Mouse (Mus musculus) CH12.LX (cell line): ENCODE measurements around the gene Ccdc57. TPM values are rescaled to one million over a fixed set of nuclear protein-coding genes. Genes with fewer than 3 reads are reported as not detected.

Experiments
- DNase-seq: peaks from one replicate; pipeline ENCODE4 v3.0.0-alpha.2; 2013; ENCODE audit errors: extremely low read depth
- H3K27ac ChIP-seq: 2 replicates; pipeline ENCODE4 v1.5.1; 2012; ENCODE audit warnings: low read depth, mild to moderate bottlenecking, control low read depth, moderate library complexity; ENCODE audit not compliant: insufficient read depth
- H3K27me3 ChIP-seq: replicated peaks from 2 replicates; pipeline ENCODE3; 2012; ENCODE audit warnings: inconsistent platforms
- H3K36me3 ChIP-seq, 2 experiments: replicated peaks in 1 of 2; 2 replicates each; pipeline versions ENCODE3 to v1.6.1; 2012; ENCODE audit warnings: inconsistent platforms in 1 of 2, low read length in 1 of 2, mild to moderate bottlenecking in 1 of 2, mixed read lengths in 1 of 2, moderate library complexity in 1 of 2; ENCODE audit not compliant: control insufficient read depth in 1 of 2, insufficient read depth in 1 of 2
- H3K4me1 ChIP-seq, 2 experiments: 2 replicates each; pipeline ENCODE4 v1.6.1; 2012; ENCODE audit warnings: inconsistent platforms in 1 of 2, moderate library complexity in 1 of 2; ENCODE audit not compliant: insufficient read depth in 2 of 2, control insufficient read depth in 1 of 2
- H3K4me2 ChIP-seq: 2 replicates; pipeline ENCODE4 v1.6.1; 2012; ENCODE audit warnings: low read depth, mild to moderate bottlenecking, control low read depth; ENCODE audit not compliant: poor library complexity, insufficient read depth, severe bottlenecking
- H3K4me3 ChIP-seq, 3 experiments: fragments of 150-350 bp in 1 of 3; sonication (generic) in 1 of 3; replicated peaks in 1 of 3; 2 replicates each; pipeline versions ENCODE3 to v1.5.1; 2011 to 2012; ENCODE audit warnings: low read depth in 2 of 3, low read length in 2 of 3, mild to moderate bottlenecking in 2 of 3, moderate library complexity in 2 of 3, control low read depth in 1 of 3, improper control_type of control experiment in 1 of 3, inconsistent platforms in 1 of 3, mixed read lengths in 1 of 3; ENCODE audit not compliant: poor library complexity in 1 of 3
- H3K79me2 ChIP-seq: replicated peaks from 2 replicates; pipeline ENCODE4 v1.6.1; 2012; ENCODE audit warnings: mild to moderate bottlenecking, moderate library complexity; ENCODE audit not compliant: control insufficient read depth, poor library complexity, insufficient read depth, severe bottlenecking; ENCODE audit errors: extremely low read depth
- H3K9ac ChIP-seq: 2 replicates; pipeline ENCODE4 v1.6.1; 2012; ENCODE audit warnings: low read depth, mild to moderate bottlenecking, control low read depth, moderate library complexity; ENCODE audit not compliant: insufficient read depth
- H3K9me3 ChIP-seq: replicated peaks from 2 replicates; pipeline ENCODE3; 2012; ENCODE audit warnings: low read length, inconsistent platforms, mixed read lengths
- CHD1 ChIP-seq: IDR thresholded peaks from 2 replicates; pipeline ENCODE4 v1.6.1; 2012; ENCODE audit warnings: low read depth, low read length, improper control_type of control experiment, inconsistent platforms
- CHD2 ChIP-seq: IDR thresholded peaks from 2 replicates; pipeline ENCODE4 v1.6.1; 2011; ENCODE audit warnings: low read length, improper control_type of control experiment
- CTCF ChIP-seq, 2 experiments: IDR thresholded peaks in 1 of 2; conservative IDR thresholded peaks in 1 of 2; 2 replicates each; pipeline ENCODE4 v1.5.1; 2011 to 2012; ENCODE audit warnings: low read depth in 2 of 2, low read length in 2 of 2, improper control_type of control experiment in 1 of 2, inconsistent platforms in 1 of 2, mild to moderate bottlenecking in 1 of 2, moderate library complexity in 1 of 2
- E2F4 ChIP-seq: IDR thresholded peaks from 2 replicates; pipeline ENCODE4 v1.6.1; 2011; ENCODE audit warnings: low read depth, low read length, improper control_type of control experiment; ENCODE audit not compliant: insufficient replicate concordance
- ELF1 ChIP-seq: IDR thresholded peaks from 2 replicates; pipeline ENCODE4 v1.6.1; 2014; ENCODE audit warnings: low read depth, mild to moderate bottlenecking, inconsistent platforms, low read length, improper control_type of control experiment
- ETS1 ChIP-seq: conservative IDR thresholded peaks from 2 replicates; pipeline ENCODE4 v1.6.1; 2012; ENCODE audit warnings: low read depth, mild to moderate bottlenecking, inconsistent platforms, low read length, improper control_type of control experiment, moderate library complexity
- HCFC1 ChIP-seq: IDR thresholded peaks from 2 replicates; pipeline ENCODE4 v1.6.1; 2012; ENCODE audit warnings: low read depth, mild to moderate bottlenecking, inconsistent platforms, low read length, improper control_type of control experiment
- IRF4 ChIP-seq: IDR thresholded peaks from 2 replicates; pipeline ENCODE4 v1.6.1; 2014; ENCODE audit warnings: low read depth, mild to moderate bottlenecking, inconsistent platforms, low read length, improper control_type of control experiment
- JUN ChIP-seq: IDR thresholded peaks from 2 replicates; pipeline ENCODE4 v1.6.1; 2011; ENCODE audit warnings: low read depth, mild to moderate bottlenecking, low read length, improper control_type of control experiment, moderate library complexity; ENCODE audit not compliant: insufficient read depth
- MAFK ChIP-seq: IDR thresholded peaks from 2 replicates; pipeline ENCODE4 v1.6.1; 2011; ENCODE audit warnings: low read length, improper control_type of control experiment; ENCODE audit not compliant: insufficient replicate concordance
- MAX ChIP-seq: IDR thresholded peaks from 2 replicates; pipeline ENCODE4 v1.6.1; 2011; ENCODE audit warnings: low read length, improper control_type of control experiment
- MEF2A ChIP-seq: IDR thresholded peaks from 2 replicates; pipeline ENCODE4 v1.6.1; 2014; ENCODE audit warnings: low read depth, mild to moderate bottlenecking, inconsistent platforms, low read length, improper control_type of control experiment, borderline replicate concordance
- NRF1 ChIP-seq: IDR thresholded peaks from 2 replicates; pipeline ENCODE4 v1.6.1; 2014; ENCODE audit warnings: low read depth, mild to moderate bottlenecking, inconsistent platforms, low read length, improper control_type of control experiment, moderate library complexity
- POLR2A ChIP-seq: IDR thresholded peaks from 2 replicates; pipeline ENCODE4 v1.6.1; 2011; ENCODE audit warnings: low read depth, mild to moderate bottlenecking, improper control_type of control experiment, low read length
- RAD21 ChIP-seq: IDR thresholded peaks from 2 replicates; pipeline ENCODE4 v1.6.1; 2011; ENCODE audit warnings: low read depth, mild to moderate bottlenecking, low read length, improper control_type of control experiment, moderate library complexity
- SIN3A ChIP-seq: IDR thresholded peaks from 2 replicates; pipeline ENCODE4 v1.6.1; 2012; ENCODE audit warnings: low read length, improper control_type of control experiment, inconsistent platforms
- TBP ChIP-seq: conservative IDR thresholded peaks from 2 replicates; pipeline ENCODE4 v1.6.1; 2011; ENCODE audit warnings: low read depth, low read length, improper control_type of control experiment
- UBTF ChIP-seq: IDR thresholded peaks from 2 replicates; pipeline ENCODE4 v1.6.1; 2012; ENCODE audit warnings: low read depth, mild to moderate bottlenecking, inconsistent platforms, low read length, improper control_type of control experiment, moderate library complexity
- USF2 ChIP-seq: conservative IDR thresholded peaks from 2 replicates; pipeline ENCODE4 v1.6.1; 2011; ENCODE audit warnings: low read depth, low read length, improper control_type of control experiment
- ZKSCAN1 ChIP-seq: IDR thresholded peaks from 2 replicates; pipeline ENCODE4 v1.6.1; 2012; ENCODE audit warnings: low read depth, inconsistent platforms, low read length, improper control_type of control experiment, borderline replicate concordance
- dilution Hi-C: fragments of 300-500 bp; cut with MboI; formaldehyde crosslinking; loops from 2 replicates; pipeline ENCODE4 v1.14.3; 2020; ENCODE audit warnings: low sequenced_read_pairs; ENCODE audit not compliant: extremely low pct_unique_long_range_greater_than_20kb, extremely low pct_ligation_motif_present
- in situ Hi-C: fragments of 300-500 bp; cut with MboI; formaldehyde crosslinking; loops from 3 replicates; pipeline ENCODE4 v1.14.3; 2019; ENCODE audit warnings: low sequenced_read_pairs, low pct_ligation_motif_present, low pct_unique_long_range_greater_than_20kb, mixed read lengths
- polyA plus RNA-seq: library from polyadenylated mRNA; unstranded; fragments of >175 nt; gene quantifications from 2 replicates; pipeline ENCODE4 v1.2.1, GENCODE M21; 2012; ENCODE audit warnings: low read depth; ENCODE audit not compliant: insufficient read length
- total RNA-seq, 2 experiments: library from RNA; depleted of rRNA; stranded (reverse); fragments of 300-350 nt in 1 of 2; fragments of >200 nt in 1 of 2; gene quantifications; 2 replicates each; pipeline ENCODE4 v1.2.3; 2012 to 2014

The Ccdc57 gene
- total and polyA plus RNA-seq, 3 experiments: 2.3 to 6.0 (median 5.4) TPM

GRCm38 (mm10) chr11:120821076-120821922 is 111.4 kb downstream of the Ccdc57 start:
- Histone ChIP-seq H3K4me2 (peak overlapping the region; percentile 83; the same call in 1 of the 2 replicates), H3K4me1 (peaks cover 21 to 38% of the 10 kb centered on the region in 2 experiments), H3K9me3 (no peaks in the 10 kb centered on the region), H3K79me2 (peaks cover 33% of the 10 kb centered on the region), H3K27me3 (no peaks in the 10 kb centered on the region), H3K9ac (no peak overlapping the region), H3K4me3 (peak overlapping the region in 1 of 3 experiments; percentile 75), H3K27ac (no peak overlapping the region), H3K36me3 (peaks cover 53 to 67% of the 10 kb centered on the region in 2 experiments)
- no peak for DNase-seq
- no peak for TF ChIP-seq MEF2A
- no peak for TF ChIP-seq IRF4
- 0 out of 2 replicates have a peak, but pooled peaks have one; percentile 29 for TF ChIP-seq POLR2A
- no peak for TF ChIP-seq TBP
- TF ChIP-seq CTCF (conservative IDR thresholded peaks at IDR 0.05 in 1 of 2, IDR thresholded peaks at IDR 0.05 in 1 of 2; ENCODE audit: low read depth in 2 of 2, low read length in 2 of 2): no peak
- TF ChIP-seq NRF1: no peak
- TF ChIP-seq CHD2: no peak
- dilution Hi-C loops (no loop called here), in situ Hi-C loops (loop anchor here (5.0 kb wide), 1 partner anchor 66 kb away; no protein-coding TSS in a partner anchor)

- Histone ChIP-seq H3K27ac (no peak overlapping the region), H3K9ac (no peak overlapping the region), H3K9me3 (no peaks in the 10 kb centered on the region), H3K4me1 (peaks cover 13 to 30% of the 10 kb centered on the region in 2 experiments), H3K4me3 (no peak overlapping the region), H3K79me2 (peaks cover 33% of the 10 kb centered on the region), H3K27me3 (no peaks in the 10 kb centered on the region), H3K36me3 (peaks cover 61 to 73% of the 10 kb centered on the region in 2 experiments), H3K4me2 (no peak overlapping the region)
- dilution Hi-C loops: no loop called here
- no peak for DNase-seq
- in situ Hi-C loops: loop anchor here (5.0 kb wide), 1 partner anchor 67 kb away; no protein-coding TSS in a partner anchor
- no peak for TF ChIP-seq USF2
- TF ChIP-seq SIN3A: no peak
- TF ChIP-seq JUN: no peak
- no peak for TF ChIP-seq ETS1
- no peak for TF ChIP-seq TBP
- no peak for TF ChIP-seq MAFK
- no peak for TF ChIP-seq E2F4
- no peak for TF ChIP-seq HCFC1
- no peak for TF ChIP-seq ZKSCAN1
- no peak for TF ChIP-seq CHD1
- TF ChIP-seq UBTF: no peak
- no peak for TF ChIP-seq ELF1
- no peak for TF ChIP-seq IRF4
- TF ChIP-seq CHD2: no peak
- TF ChIP-seq MAX: no peak
- TF ChIP-seq RAD21: no peak
Observed at GRCm38 (mm10) chr11:120820546-120820945, 112.1 kb downstream of the Ccdc57 start.
